Mouse (Mus musculus) gastrocnemius, postnatal 14 days (tissue): ENCODE measurements around the gene Psmd10. TPM values are rescaled to one million over a fixed set of nuclear protein-coding genes. Genes with fewer than 3 reads are reported as not detected.
A peak's percentile ranks its signal among the peaks of the same experiment; 100 is the strongest.

Experiments
- DNase-seq: peaks from one replicate; pipeline ENCODE4 v3.0.0; 2021; ENCODE audit warnings: mixed read lengths
- intact Hi-C: fragments of 180-260 bp; cut with DNase I; formaldehyde crosslinking; loops from one replicate; pipeline ENCODE4 v1.15.1; 2025; ENCODE audit warnings: low total_unique reads
- long read RNA-seq, 2 experiments: library from polyadenylated mRNA; stranded (forward); transcript quantifications; one replicate each; pipeline ENCODE4 v2.0.0; 2021
- total RNA-seq, 2 experiments: library from RNA; stranded (reverse); gene quantifications; 2 replicates each; pipeline ENCODE4 v1.2.3; 2021

Psmd10 gene
- 10 to 100 TPM in 1 of 2 experiments, 1 to 10 TPM in 1; 10.0 to 12.5 TPM for total RNA-seq
- long read RNA-seq, experiment 1, transcript Psmd10-201 (5 exons, 1,430 nt), result major isoform, 8 of 10 reads
- long read RNA-seq, experiment 1, partial matches to known transcripts, result 1 of 10 reads
- long read RNA-seq, experiment 1, other reads (novel, unspliced or antisense), result 0 of 10 reads
- long read RNA-seq, experiment 2, transcript Psmd10-201 (5 exons, 1,430 nt), result major isoform, 6 of 12 reads
- long read RNA-seq, experiment 2, transcript Psmd10-202 (5 exons, 1,390 nt), result minor isoform, 5 of 12 reads
- long read RNA-seq, experiment 2, partial matches to known transcripts, result 0 of 12 reads
- long read RNA-seq, experiment 2, other reads (novel, unspliced or antisense), result 1 of 12 reads

DNA sequence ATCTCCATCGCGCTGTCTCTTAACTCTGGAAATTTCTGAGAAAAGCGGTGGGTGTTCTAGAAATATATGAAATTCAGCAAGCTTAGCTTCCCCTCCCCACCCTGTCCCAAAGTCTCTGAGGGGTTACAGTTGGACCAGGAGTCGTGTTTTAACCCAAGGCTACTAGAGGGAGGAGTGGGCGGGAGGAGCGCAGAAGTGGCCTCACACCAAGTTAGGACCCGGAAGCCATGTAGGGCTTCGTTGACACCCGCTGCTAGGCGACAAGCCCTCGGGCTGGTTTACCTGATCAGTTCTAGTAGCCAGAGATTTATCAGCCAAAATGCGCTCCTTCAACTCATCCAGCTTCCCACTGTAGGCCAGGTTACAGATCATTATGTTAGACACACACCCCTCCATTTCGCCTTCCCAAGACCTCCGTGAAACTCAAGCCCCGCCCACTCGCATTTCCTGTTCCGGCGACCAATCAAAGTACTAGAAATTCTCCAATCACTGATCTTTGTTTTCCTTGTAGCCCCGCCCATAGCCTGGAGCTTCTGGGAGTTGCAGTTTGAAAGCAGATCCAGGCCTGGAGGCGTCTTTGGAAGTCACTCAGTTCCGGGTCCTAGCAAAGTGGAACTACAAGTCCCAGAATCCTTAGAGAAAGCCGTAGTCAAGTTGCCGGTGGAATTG lies at the start of gene Psmd10, which contains the start of gene Atg4a:
TSS of gene Psmd10 (minus strand) at position 457 of the 669 bp plus-strand sequence.
TSS of gene Atg4a (plus strand) at position 636 of the 669 bp plus-strand sequence.
- DNase-seq, result peak; percentile 88
- intact Hi-C loops, result no loop called here

DNA sequence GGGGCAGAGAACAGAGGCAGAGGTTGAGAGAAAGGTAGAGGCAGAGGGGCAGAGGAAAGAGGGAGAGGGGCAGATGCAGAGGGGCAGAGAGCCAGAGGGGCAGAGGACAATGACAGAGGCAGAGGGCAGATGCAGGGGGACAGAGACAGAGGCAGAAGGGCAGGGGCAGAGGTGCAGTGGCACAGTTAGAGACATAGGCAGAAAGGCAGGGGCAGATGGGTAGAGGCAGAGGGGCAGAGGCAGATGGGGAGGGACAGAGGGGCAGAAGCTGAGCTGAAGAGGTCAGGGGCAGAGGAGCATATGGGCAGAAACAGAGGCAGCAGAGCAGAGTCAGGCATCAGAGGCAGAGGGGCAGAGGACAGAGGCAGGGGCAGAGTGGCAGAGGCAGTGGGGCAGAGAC lies 42.4 kb upstream of the Psmd10 start:
- no peak for DNase-seq
- intact Hi-C loops, result no loop called here

DNA sequence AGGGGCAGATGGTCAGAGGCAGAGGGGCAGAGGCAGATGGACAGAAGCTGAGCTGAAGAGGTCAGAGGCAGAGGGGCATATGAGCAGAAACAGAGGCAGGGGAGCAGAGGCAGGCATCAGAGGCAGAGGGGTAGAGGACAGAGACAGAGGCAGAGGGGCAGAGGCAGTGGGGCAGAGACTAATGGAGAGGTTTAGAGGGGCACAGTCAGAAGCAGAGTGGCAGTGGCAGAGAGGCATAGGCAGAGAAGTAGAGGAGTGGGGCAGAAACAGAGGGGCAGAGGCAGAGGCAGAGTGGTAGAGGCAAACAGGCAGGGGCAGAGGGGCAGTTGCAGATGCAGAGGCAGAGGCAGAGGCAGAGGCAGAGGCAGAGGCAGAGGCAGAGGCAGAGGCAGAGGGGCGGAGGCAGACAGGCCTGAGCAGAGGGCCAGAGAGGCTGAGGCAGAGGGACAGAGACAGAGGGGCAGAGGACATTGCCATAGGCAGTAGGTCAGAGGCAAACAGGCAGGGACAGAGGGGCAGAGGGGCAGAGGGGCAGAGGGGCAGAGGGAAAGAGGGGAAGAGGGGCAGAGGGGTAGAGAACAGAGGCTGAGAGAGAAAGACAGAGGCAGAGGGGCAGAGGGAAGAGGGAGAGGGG lies 41.5 kb upstream of the Psmd10 start:
- DNase-seq, result no peak
- intact Hi-C loops, result no loop called here

DNA sequence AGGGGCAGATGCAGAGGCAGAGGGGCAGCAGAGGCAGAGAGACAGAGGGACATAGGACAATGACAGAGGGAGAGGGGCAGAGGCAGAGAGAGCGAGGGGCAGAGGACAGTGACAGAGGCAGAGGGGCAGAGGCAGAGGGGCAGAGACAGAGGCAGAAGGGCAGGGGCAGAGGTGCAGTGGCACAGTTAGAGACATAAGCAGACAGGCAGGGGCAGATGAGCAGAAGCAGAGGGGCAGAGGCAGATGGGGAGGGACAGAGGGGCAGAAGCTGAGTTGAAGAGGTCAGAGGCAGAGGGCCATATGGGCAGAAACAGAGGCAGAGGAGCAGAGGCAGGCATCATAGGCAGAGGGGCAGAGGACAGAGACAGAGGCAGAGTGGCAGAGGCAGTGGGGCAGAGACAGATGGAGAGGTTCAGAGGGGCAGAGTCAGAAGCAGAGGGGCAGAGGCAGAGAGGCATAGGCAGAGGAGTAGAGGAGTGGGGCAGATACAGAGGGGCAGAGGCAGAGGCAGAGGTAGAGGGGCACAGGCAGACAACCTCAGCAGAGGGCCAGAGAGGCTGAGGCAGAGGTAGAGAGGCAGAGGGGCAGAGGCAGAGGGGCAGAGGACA lies 40.5 kb upstream of the Psmd10 start:
- no peak for DNase-seq
- intact Hi-C loops, result no loop called here

DNA sequence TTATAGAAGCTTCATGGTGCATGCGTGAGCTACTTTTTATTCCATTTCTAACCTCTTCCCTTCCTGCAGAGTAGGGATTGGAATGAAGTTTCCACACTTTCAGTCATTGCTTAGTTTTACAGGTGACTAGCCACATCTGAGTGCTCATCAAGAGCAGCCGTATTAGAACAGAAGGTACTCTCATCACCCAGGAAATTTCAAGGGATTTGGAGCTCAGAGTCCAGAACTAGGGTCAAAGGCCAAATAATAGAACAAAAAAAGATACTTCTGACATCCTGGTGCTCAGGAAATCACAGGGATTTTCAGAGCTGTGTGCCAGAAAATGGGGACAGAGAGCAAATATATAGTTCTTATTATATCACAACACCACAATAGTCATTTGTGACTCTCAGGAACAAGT lies 28.7 kb upstream of the Psmd10 start:
- DNase-seq, result no peak
- intact Hi-C loops, result no loop called here

DNA sequence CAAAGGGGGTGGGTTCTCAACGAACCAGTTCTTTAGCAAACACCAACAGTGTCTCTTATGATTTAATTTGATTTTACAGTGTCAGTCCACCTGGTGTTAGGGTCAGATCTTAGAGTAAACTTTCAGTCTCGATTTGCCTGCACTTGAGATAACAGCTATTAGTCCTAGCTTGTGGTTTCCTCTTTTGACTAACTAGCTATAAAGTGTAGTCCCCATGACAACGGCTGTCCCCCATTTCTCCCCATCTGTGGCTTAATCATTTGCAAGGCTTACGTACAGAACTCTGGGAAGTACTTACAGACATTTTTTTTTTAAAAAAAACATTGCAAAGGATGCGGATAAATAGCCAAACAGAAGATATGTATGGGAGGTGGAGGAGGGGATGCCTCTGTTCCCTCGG lies 28.3 kb upstream of the Psmd10 start:
- intact Hi-C loops, result no loop called here
- no peak for DNase-seq

DNA sequence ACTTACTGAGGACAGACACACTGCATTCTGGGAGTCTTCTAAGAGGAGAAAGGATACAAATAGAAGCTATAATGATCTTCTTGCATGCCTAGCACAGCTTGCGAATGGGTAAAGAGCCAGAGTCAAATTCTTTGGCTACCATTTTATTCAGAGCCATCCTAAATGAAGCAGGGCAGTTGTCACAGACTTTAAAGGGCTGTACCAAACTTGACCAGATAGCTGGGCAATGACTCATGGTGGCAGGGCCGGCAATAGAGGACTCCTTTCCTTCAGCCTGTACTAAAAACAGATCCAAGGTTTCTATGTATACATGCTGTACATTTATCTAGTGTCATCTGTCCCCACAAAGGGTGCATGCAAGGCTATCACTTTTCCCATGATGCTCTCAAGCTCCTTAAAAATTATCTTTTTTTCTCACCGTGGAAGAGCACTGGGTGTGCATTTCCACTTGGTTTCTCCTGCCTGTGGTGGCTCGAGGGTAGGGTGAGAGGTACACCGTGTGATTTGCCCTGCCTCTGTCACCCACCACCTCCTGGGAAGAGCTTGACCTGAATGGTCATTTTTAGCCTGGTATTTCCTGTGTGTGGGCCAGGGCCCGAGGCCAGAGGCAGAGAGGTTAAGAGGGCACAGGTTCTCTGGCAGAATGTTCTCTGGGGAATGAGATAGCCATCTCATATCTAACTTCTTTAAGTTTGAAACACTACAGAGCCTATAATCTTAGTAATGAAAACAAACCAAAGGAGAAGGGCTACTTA lies 26.9 kb upstream of the Psmd10 start:
- no peak for DNase-seq
- intact Hi-C loops, result no loop called here

DNA sequence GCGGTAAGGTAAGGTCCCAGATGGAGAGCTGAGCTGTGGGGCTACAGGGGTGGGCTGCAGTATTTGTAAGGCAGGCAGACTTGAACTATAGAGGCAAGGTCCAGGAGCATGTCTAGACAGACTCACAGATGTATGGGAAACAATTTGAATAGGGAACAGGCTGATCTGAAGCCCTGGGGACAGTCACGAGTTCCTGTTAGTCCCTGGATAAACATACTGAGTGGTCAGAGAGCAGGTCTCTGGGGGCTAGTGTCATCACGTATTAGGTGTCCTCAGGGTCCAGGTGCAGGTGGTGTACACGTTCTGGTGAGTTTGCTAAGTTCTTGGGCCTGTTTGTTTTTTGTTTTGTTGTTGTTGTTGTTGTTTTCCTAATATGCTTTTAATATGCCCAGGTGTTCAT lies 23.6 kb upstream of the Psmd10 start:
- intact Hi-C loops, result no loop called here
- no peak for DNase-seq

DNA sequence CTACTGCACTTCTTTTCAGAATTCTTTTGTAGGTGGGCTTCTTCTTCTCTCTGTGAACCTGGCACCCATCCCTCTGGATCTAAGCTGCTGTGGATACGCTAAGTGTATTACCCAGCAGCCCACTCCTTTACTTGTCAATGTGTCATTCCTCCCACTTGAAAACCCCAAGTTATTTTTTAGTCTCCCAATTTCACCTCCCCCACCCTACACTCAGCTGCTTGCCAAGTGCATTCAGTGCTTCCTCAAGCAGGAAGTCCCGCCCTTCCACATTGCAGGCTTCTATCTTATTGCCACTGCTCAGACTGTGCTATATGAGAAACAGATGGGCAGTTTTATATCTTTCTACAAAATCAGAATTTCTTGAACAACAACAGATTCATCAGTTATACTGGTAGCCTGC lies 23.0 kb upstream of the Psmd10 start:
- no peak for DNase-seq
- intact Hi-C loops, result no loop called here

DNA sequence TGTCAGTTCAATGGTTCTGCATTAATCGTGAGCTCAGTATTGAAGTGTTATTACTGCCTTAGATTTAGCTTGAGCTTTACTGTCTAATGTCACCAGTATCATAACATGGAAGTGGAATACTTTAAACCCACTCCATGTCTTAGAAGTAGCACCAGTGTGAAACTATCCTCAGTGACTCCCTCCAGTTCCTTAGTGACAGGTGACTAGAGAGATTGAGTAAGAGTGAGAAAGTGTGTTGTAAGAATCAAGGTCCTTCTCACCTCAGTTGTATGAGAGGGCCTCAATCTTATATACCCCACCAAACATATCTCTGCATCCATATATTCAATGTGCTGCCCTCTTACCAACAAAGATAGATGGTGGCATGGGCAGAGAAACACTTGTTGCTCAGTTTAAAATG lies 22.4 kb upstream of the Psmd10 start:
- DNase-seq, result no peak
- intact Hi-C loops, result no loop called here

DNA sequence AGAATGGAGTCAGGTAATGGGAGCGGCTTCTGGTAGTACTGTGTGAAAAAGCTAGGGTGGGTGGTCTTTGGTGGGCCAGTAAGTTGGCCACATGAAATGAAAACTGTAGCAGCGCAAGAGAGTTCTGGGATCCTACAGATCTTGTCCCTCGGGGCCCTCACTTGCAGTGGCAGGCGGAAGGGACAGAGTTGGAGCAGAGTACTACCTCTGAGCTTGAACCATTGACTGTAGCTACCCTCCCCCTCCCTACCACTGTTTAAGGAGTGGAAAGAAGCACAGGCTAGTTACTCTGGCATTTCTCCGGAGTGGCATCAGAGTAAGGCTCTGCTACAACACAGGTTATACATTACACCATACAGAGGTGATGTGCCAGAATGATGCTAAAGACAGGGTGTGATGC lies 431 bp upstream of the Psmd10 start:
- intact Hi-C loops, result no loop called here
- DNase-seq, result no peak

DNA sequence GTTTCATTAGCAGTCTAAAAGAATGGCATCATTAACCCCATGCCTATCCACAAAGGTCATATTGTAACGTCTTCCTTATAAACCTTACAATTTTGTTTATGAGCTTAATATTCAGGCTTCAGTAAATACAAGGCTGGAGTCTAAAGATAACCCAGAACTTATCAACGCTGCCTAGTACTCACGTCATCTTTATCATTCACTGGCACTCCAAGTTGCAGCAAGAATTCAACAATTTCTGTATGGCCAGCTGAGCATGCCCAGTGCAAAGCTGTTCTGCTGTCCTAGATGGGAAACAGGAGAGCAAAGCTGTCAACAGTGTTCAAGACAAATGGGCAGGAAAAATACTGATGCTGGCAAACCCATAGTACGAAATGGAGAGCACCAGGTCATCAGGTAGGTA lies 2.9 kb downstream of the Psmd10 start:
- intact Hi-C loops, result no loop called here
- no peak for DNase-seq

DNA sequence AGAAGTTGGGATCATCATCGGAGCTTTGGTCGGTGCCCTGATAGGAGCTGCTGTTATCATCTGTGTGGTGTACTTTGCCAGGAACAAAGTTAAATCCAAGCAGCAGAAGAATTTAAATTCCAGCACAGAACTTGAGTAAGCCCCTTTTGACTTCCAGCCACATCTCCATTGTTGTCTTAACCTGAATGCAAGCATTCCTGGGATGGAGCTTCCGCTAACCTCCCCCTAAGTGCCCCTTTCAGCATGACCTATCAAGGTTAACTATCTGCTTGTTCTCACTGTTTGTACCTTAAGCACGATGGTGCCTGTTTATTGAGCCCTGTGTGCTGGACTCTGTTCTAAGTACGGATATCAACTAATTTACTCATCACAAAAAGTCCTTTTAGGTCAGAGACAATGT lies 20.3 kb downstream of the Psmd10 start:
- intact Hi-C loops, result no loop called here

DNA sequence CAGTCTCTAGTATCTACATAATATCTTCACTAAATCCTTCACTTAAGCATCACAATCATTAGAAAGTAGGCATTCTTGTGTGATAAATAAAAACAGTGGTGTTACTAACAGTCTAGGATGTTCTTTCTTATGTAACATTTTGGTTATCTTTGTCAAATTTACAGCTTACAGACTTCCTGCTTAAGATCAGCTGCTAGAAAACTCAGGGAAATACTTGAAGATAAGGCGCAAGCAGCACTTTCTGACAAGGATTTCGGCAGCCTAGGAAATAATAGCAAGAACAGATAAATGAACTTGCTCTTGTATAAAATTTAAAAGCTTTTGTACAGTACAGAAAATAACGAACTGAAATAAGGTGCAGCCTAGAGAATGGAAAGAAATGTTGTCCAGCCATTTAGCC lies 23.3 kb downstream of the Psmd10 start:
- intact Hi-C loops, result no loop called here
- no peak for DNase-seq

More for the DNA sequence above, 20.3 kb downstream of the Psmd10 start:
- DNase-seq, result no peak

DNA sequence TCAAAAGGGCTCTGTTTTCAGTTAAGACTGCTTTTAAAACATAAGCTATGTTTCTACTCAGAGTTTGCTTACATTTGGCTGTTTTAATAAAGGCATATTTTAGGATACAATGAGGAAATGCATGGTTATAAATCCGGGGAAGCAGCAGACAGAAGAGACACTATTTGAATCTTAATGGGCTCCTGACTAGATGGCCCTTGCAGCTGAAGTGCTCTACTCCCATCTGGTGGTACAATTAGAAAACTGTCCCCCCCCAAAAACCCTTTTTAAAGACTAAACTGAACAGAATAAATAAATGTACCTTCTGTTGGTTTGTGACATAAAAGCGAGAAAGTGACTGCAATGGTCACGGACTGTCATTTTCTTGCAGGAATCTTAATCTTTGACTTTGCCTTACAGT lies 24.5 kb downstream of the Psmd10 start:
- intact Hi-C loops, result no loop called here
- no peak for DNase-seq

DNA sequence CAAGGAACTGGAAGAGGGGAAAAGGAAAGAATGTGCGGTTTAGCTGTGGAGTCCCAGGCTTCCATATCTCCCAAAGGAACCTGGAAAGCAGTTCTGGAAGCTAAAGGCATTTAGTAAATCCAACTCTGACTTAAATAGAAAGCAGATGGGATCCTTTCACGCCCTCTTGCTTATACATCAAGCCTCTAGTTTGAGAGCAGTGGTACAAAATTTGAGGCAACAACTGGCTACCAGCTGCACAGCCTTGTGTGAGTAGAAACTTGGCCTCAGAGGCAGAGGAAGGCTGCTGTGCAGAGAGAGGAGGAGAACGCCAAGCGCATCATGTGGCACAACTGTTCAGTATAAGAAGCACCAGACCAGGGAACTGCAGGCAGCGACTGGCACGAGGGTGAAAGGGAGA lies 35.2 kb downstream of the Psmd10 start:
- intact Hi-C loops, result no loop called here

DNA sequence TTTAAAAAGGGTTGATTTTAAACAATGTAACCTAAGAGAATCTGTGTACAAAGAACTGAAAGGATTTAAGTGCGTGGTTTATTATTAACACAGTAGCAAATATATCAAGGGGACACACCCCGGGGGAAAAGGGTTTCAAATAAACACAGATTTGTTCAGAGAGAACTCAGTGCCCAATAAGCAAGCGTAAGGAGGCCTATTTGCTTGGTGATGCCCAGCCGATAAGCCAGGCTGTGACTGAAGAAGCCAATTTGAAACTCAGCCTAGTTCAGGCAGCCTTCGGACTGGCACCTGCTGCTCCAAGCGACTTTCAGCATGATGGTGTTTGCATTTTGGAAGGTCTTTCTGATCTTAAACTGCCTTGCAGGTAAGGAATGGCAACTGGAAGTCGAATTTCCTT lies 49.2 kb downstream of the Psmd10 start, which contains the start of gene Vsig1:
TSS of gene Vsig1 (plus strand) at position 249 of the 400 bp plus-strand sequence.
- no peak for DNase-seq
- intact Hi-C loops, result no loop called here

More for the DNA sequence above, 35.2 kb downstream of the Psmd10 start:
- peak; percentile 3 for DNase-seq

DNA sequence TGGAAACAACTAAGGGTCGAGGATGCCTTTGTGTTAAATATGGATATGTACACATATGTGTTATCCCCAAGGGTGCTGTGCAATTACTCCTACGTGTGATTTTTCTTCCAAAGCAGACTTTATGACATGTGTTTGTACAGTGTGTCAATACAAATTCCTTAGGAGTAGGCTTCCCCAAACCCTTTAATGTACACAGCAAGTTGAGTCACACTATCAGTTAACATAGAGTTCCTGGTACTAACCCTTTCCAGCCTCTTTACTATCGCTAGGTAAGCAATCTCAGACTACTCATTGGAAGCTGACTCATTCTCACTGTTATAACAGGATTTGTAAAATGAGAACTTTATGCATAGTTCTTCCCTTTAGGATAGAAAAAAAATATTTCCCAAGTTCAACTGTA lies 53.0 kb downstream of the Psmd10 start:
- DNase-seq, result no peak
- intact Hi-C loops, result no loop called here
